Mouse (Mus musculus): ENCODE data around the gene Flnc.
A peak's percentile ranks its signal among the peaks of the same experiment; 100 is the strongest.

Gene Flnc

DNA sequence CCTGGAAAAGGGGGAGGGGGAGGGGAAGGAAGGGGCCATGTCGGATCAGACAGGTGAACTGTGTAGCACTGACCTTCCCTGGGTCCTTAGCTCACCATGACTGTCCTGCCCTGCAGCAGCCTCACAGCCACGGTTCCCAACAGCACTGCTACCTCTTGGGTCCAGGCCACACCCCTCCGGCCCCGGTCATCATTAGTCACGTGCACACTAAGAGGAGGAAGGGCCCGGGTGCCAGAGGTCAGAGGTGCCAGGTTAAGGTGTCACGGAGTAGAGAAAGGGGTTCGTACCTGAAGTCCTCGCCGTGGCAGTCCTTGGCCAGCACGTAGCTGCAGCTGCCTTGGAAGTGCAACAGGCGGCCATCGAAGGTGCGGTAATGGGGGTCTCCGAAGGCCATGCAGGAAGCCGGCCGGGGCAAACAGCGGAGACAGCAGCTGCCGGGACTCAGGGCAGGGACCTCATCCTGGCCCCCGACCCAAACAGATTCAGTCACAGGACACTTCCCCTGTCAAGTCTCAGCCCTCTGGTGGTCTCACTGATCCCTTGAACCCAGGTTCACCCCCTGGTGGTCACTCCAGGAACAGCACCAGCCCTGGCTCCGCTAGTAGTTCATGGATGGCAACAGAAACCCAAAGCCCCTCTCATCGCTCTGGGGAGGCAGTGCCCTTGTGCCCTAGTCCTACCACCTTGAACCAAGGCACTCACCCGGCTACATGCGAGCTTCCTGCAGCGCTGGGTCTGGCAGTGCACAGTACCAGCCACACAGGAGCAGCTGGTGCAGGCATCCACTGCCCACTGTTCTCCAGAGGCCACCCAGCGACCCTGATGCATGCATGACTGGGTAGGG lies 51.9 kb downstream of the Flnc start:
- DNase-seq (ENCODE audit: low spot score in 2 of 2) = peak; percentile 29 to 60

DNA sequence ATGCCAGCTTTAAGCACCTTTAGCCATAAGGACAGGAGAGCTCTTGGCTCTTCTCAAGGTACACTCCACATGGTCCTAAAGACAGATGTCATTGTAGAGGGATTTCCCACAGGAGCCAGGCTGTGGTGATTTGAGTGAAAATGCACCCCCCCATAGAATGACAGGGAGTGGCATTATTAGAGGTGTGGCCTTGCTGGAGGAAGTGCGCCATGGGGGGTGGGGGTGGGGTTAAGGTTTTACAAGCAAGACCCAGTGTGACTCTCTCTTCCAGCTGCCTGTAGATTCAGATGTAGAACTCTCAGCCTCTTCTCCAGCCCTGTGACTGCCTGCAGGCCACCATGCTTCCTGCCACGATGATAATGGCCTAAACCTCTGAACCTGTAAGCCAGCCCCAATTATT lies 52.9 kb downstream of the Flnc start:
- DNase-seq (ENCODE audit: low spot score in 2 of 2) = no peak

DNA sequence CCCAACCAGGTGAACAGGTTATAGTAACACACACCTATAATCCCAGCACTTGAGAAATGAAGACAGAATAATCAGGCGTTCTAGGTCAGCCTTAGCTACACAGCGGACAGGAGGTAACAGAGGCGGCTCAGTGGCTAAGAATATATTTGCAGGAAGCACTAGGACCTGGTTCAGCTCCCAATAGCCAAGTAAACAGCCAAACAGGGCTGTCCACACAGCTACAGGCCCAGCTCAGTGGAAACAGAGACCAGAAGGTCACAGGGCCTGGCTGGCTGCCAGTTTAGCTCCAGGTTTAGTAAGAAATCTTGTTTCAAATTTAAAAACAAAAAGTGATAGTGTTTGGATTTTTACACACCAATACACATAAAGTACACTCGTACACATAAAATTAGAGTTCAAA lies 61.0 kb downstream of the Flnc start:
- no peak for DNase-seq (ENCODE audit: low spot score in 2 of 2)

DNA sequence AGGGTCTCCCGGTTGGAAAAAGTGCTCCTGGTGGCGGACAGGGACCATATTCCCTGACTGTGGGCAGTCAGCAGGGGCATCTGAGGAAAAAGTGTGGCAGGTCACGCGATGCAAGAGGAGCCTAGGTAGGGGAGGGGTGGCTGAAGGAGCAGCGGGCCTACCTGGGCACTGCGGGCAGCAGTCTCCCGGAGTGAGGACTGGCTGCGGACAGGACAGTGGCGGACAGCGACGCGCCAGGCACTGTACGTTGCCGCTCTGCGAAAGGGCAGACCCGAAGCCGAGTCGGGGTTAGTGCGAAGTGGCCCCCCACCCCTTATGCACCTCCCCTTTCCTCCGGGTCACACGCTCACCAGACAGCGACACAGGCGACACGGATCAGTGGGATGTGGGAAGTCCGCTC lies 63.2 kb downstream of the Flnc start:
- DNase-seq (ENCODE audit: low spot score in 2 of 2) = no peak

DNA sequence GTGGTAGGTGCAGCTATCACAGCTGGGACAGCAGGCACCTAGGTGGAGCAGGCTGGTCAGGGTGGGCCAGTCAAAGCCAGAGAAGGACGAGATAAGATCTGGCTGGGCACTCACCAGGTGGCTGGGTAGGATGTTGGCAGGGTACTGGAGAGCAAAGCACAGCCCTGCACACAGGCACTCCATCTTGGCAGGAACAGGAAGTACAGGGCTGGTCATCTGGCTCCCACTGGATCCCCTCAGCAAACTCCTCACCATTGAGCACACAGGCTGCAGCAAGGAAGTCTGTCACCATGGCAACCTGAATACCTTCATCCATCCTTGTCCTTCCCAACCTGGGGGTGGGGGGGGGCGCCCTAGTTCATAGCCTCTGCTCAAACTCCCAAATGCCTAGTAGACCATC lies 64.7 kb downstream of the Flnc start:
- DNase-seq (ENCODE audit: low spot score in 2 of 2) = no peak

DNA sequence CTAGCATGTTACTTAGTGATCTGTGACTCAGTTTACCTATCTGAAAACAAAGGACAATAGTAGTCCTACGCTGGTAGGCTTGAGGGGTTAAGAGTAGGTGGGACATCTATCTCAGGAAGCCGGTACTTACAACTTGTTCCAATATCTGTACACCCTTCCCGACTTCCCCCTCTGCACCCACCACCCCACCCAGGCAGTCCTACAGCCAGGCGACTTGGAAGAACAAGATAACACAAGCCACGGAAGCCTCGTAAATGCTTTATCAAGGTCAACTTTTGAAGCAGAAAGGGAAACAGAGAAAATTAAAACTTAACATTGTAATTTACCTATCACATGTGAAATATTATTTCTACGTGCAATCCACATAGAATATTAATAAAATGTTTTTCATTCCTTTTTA lies 67.1 kb downstream of the Flnc start:
- no peak for DNase-seq (ENCODE audit: low spot score in 2 of 2)

DNA sequence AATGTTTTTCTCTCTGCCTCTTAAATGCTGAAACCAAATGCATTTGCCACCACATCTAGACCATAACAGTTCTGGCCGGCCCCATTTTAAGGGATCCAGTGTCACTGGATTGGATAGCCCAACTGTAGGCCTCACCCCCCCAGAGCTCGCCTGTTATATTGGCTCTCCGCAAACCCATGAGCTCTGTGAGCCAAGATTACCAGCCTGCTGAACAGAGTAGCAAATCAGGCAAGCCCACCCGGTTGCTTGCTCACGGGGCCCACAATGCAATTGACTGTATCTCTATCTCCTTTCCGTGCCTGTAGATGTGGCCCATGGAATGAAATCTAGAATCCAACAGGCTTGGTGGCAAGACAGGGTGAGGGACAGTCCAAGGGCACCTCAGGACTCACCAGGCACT lies 67.8 kb downstream of the Flnc start:
- no peak for DNase-seq (ENCODE audit: low spot score in 2 of 2)

DNA sequence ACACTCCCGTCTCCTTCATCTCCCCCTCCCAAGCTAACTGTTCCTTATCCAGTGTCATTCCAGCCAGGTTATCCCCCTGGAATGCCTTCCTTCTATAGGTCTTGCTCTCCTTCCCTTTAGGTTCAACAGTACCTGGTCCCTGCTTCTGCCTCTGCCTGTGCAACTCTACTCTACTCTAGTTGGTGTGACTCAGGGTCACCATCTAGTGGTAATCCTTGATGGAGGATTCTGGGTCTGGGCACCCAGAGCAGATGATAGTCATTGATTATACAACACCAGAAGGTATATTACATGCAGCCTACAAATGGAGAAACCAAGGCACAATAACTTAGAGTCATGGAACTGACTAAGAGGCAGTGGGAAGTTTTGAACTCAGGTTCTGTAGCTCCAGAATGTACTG lies 68.5 kb downstream of the Flnc start:
- DNase-seq (ENCODE audit: low spot score in 2 of 2) = no peak

DNA sequence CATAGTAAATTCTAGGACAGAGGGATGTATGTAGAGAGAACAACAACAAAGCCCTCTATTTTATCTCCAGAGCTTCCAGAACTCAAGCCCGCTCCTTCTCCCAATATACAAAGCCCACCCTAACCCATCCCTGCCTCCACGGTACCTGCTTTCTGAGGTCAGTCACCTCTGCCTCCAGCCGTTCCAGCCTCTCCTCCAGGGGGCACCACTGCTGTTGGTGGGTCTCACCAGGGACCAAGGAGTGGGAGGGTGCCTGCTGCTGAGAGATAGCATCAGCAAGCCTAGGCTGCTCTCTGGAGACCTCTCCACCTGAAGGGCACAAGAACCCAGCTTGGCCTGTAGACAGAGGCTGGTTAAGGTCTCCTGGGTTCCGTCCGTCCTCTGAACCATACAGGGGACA lies 72.4 kb downstream of the Flnc start:
- no peak for DNase-seq (ENCODE audit: low spot score in 2 of 2)

DNA sequence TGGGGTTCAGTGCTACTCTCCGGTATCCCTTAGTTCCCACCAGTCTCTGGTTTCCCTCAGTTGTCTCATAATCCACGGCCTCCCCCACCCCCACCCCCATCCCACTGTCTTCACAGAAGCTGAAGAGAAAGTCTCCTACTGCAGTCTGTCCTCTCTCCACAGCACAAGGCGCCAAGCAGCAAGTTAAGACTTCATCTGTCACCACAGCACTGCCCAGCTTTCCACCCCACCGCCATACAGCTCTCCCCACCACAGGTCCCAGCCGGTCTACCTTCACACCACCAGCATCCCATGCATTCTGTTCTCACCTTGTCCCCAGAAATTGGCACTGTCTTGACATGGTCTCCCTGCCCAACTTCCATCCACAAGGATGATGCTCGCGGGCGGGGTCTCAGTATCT lies 73.8 kb downstream of the Flnc start:
- no peak for DNase-seq (ENCODE audit: low spot score in 2 of 2)

DNA sequence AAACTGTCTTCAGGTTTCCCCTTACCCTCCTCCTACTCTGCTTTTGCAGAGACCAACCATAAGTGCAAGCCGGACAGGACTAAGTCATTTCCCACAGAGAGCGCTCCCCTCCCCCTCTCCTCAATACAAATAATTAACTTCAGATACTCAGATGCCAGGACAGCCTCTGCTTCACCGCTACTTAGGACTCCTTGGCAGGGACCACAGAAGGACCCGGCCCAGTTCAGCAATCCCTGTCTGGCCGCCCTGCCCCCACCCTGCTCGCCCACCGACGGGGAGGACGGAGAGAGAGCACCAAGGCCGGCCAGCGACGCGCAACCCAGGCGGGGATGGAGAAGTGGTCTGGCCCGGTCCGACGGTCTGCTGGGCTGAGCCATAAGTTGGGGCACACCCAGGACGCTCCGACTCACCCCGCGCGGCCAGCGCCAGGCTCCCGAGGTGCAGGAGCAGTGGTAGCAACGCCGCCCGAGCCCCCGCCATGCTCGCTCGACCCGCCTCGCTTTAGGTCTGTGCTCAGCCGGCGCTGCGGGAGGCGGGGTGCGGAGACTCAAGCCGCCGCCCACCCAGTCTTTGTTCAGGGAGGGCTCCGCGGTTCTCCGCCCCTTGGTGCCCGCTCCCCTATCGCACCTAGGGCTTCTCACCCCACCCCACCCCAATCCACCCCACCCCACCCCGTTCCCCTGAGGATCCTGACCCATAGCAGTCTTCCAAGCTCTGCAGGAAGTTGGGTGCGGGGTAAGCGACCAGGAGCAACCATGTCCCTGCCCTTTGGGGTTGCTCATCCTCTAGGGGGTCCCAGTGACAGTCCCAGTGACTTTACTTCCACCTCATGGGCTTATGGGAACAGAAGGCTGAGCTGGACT lies 74.6 kb downstream of the Flnc start, which contains the start of gene Kcp:
Gene Kcp (minus strand): TSS at position 506 of the 863 bp plus-strand sequence.
- no peak for DNase-seq (ENCODE audit: low spot score in 2 of 2)

DNA sequence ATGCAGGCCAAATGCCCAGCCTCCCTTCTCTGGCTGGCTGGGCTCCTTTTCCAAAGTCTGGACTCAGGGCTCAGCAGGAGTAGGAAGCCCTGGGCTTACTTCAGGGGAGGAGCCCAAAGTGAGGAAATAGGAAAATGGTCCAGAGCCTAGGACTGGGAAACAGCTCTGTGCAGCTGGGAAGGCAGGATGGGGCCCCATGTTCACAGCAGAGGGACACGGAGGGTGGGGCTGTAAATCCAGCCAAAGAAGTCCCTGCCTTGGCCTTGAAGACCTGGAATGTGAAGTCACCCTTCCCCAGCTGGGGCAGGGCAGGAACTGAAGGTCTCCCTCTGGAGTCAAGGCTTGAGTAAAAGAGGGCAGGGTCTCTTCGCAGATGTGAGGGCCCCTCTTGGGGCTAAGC lies 76.0 kb downstream of the Flnc start:
- DNase-seq (ENCODE audit: low spot score in 2 of 2) = no peak

All from right cerebral cortex, adult 2 months (tissue).